Mouse (Mus musculus) heart, embryonic 16.5 days (tissue): ENCODE measurements around the gene 1700061G19Rik. TPM values are rescaled to one million over a fixed set of nuclear protein-coding genes. Genes with fewer than 3 reads are reported as not detected.

Experiments
- ATAC-seq: fragments of 200-750 bp; cut with Nextera tagmentation; replicated peaks from 2 replicates; pipeline ENCODE4 v1.8.0; 2017; ENCODE audit warnings: moderate number of reproducible peaks; ENCODE audit not compliant: insufficient read depth, low FRiP score; ENCODE audit errors: extremely low read depth
- H3K27ac ChIP-seq: fragments of 300-500 bp; sonication (generic); 2 replicates; pipeline ENCODE4 v1.5.1; 2014; ENCODE audit warnings: mild to moderate bottlenecking, low read length, control low read depth, moderate library complexity
- H3K27me3 ChIP-seq: fragments of 300-500 bp; sonication (generic); 2 replicates; pipeline ENCODE4 v1.6.1; 2014; ENCODE audit warnings: low read length, mixed read lengths; ENCODE audit not compliant: control insufficient read depth, insufficient read depth
- H3K36me3 ChIP-seq: fragments of 300-500 bp; sonication (generic); 2 replicates; pipeline ENCODE4 v1.6.1; 2014; ENCODE audit not compliant: control insufficient read depth, insufficient read depth
- H3K4me1 ChIP-seq: fragments of 300-500 bp; sonication (generic); 2 replicates; pipeline ENCODE4 v1.6.1; 2014; ENCODE audit warnings: low read length, mixed read lengths; ENCODE audit not compliant: control insufficient read depth, insufficient read depth
- H3K4me2 ChIP-seq: fragments of 300-500 bp; sonication (generic); 2 replicates; pipeline ENCODE4 v1.6.1; 2014; ENCODE audit warnings: low read depth, mild to moderate bottlenecking, control low read depth, low read length
- H3K4me3 ChIP-seq: fragments of 300-500 bp; sonication (generic); 2 replicates; pipeline ENCODE4 v1.5.1; 2014; ENCODE audit warnings: mild to moderate bottlenecking, control low read depth, low read length
- H3K9ac ChIP-seq: fragments of 300-500 bp; sonication (generic); 2 replicates; pipeline ENCODE4 v1.6.1; 2014; ENCODE audit warnings: low read length, control low read depth
- H3K9me3 ChIP-seq: fragments of 300-500 bp; sonication (generic); replicated peaks from 2 replicates; pipeline ENCODE4 v1.6.1; 2016; ENCODE audit warnings: low read length; ENCODE audit not compliant: control insufficient read depth
- WGBS: fragments of 180-500 bp; shearing (Covaris S2); extraction: QIAGEN DNeasy Blood & Tissue Kit; methylation state at CpG from one replicate; pipeline ENCODE4 v1.1.7; 2014; 5-methylcytosine and 5-hydroxymethylcytosine counted together
- polyA plus RNA-seq: library from polyadenylated mRNA; unstranded; fragments of >200 nt; fragmentation: Nextera tagmentation; extraction: Ambion mirVana; gene quantifications from 2 replicates; pipeline ENCODE4 v1.2.1, GENCODE M21; 2015

The 1700061G19Rik gene
- polyA plus RNA-seq, 1 experiment from 2014 or later: 0.30 TPM

GRCm38 (mm10) chr17:56836336-56836735 is 38.9 kb upstream of the 1700061G19Rik start:
- 84% methylated on average over 8 of the region's 8 CpGs for WGBS
- H3K36me3 ChIP-seq: no peaks in the 10 kb centered on the region
- no peak overlapping the region for H3K27ac ChIP-seq
- no peak overlapping the region for H3K4me3 ChIP-seq
- no peaks in the 10 kb centered on the region for H3K9me3 ChIP-seq
- H3K9ac ChIP-seq: no peak overlapping the region
- H3K4me2 ChIP-seq: no peak overlapping the region
- H3K27me3 ChIP-seq: peaks cover 3% of the 10 kb centered on the region; the same call in 1 of the 2 replicates
- H3K4me1 ChIP-seq: peaks cover 3% of the 10 kb centered on the region; the same call in 1 of the 2 replicates
- no peak for ATAC-seq

GRCm38 (mm10) chr17:56840524-56840923 is 34.8 kb upstream of the 1700061G19Rik start:
- 83% methylated on average over 7 of the region's 7 CpGs for WGBS
- Histone ChIP-seq H3K36me3 (no peaks in the 10 kb centered on the region), H3K4me2 (no peak overlapping the region), H3K27me3 (peaks cover 3% of the 10 kb centered on the region; the same call in 1 of the 2 replicates), H3K9ac (no peak overlapping the region), H3K27ac (no peak overlapping the region), H3K4me3 (no peak overlapping the region), H3K4me1 (no peaks in the 10 kb centered on the region), H3K9me3 (no peaks in the 10 kb centered on the region)
- ATAC-seq: no peak

- peaks cover 3% of the 10 kb centered on the region; the same call in 1 of the 2 replicates for H3K27me3 ChIP-seq
- H3K27ac ChIP-seq: no peak overlapping the region
- no peak overlapping the region for H3K4me2 ChIP-seq
- no peaks in the 10 kb centered on the region for H3K9me3 ChIP-seq
- no peaks in the 10 kb centered on the region for H3K4me1 ChIP-seq
- no peak overlapping the region for H3K9ac ChIP-seq
- H3K4me3 ChIP-seq: no peak overlapping the region
- H3K36me3 ChIP-seq: no peaks in the 10 kb centered on the region
- no peak for ATAC-seq
- WGBS: 67% methylated on average over 5 of the region's 5 CpGs
These were observed 33.1 kb upstream of the 1700061G19Rik start for GRCm38 (mm10) chr17:56842173-56842572.

GRCm38 (mm10) chr17:56843678-56844077 is 31.6 kb upstream of the 1700061G19Rik start:
- no peaks in the 10 kb centered on the region for H3K36me3 ChIP-seq
- no peaks in the 10 kb centered on the region for H3K27me3 ChIP-seq
- WGBS: 79% methylated on average over 5 of the region's 5 CpGs

GRCm38 (mm10) chr17:56848785-56849184 is 26.5 kb upstream of the 1700061G19Rik start:
- Histone ChIP-seq H3K9me3 (no peaks in the 10 kb centered on the region), H3K9ac (no peak overlapping the region), H3K4me1 (no peaks in the 10 kb centered on the region), H3K27ac (no peak overlapping the region), H3K4me3 (no peak overlapping the region), H3K4me2 (no peak overlapping the region), H3K27me3 (no peaks in the 10 kb centered on the region), H3K36me3 (no peaks in the 10 kb centered on the region)
- 79% methylated on average over 5 of the region's 5 CpGs for whole genome bisulfite sequencing
- no peak for ATAC-seq

More at GRCm38 (mm10) chr17:56843678-56844077, 31.6 kb upstream of the 1700061G19Rik start:
- H3K9me3 ChIP-seq: no peaks in the 10 kb centered on the region
- no peak overlapping the region for H3K4me3 ChIP-seq
- no peak overlapping the region for H3K4me2 ChIP-seq
- H3K9ac ChIP-seq: no peak overlapping the region
- no peaks in the 10 kb centered on the region for H3K4me1 ChIP-seq
- no peak for ATAC-seq
- H3K27ac ChIP-seq: no peak overlapping the region

- Histone ChIP-seq H3K4me3 (no peak overlapping the region), H3K4me1 (no peaks in the 10 kb centered on the region), H3K9me3 (no peaks in the 10 kb centered on the region), H3K27me3 (no peaks in the 10 kb centered on the region), H3K27ac (no peak overlapping the region), H3K4me2 (no peak overlapping the region), H3K36me3 (no peaks in the 10 kb centered on the region), H3K9ac (no peak overlapping the region)
- ATAC-seq: no peak
- WGBS: 81% methylated on average over 13 of the region's 13 CpGs
These were observed 25.6 kb upstream of the 1700061G19Rik start for GRCm38 (mm10) chr17:56849710-56850109.

- no peak for ATAC-seq
- H3K9ac ChIP-seq: no peak overlapping the region
- H3K4me3 ChIP-seq: no peak overlapping the region
- H3K4me2 ChIP-seq: no peak overlapping the region
- no peaks in the 10 kb centered on the region for H3K36me3 ChIP-seq
- H3K27me3 ChIP-seq: no peaks in the 10 kb centered on the region
- H3K27ac ChIP-seq: no peak overlapping the region
- 60% methylated on average over 3 of the region's 3 CpGs for WGBS
- H3K4me1 ChIP-seq: no peaks in the 10 kb centered on the region
- no peaks in the 10 kb centered on the region for H3K9me3 ChIP-seq
These were observed 24.1 kb upstream of the 1700061G19Rik start for GRCm38 (mm10) chr17:56851167-56851566.

- Histone ChIP-seq H3K4me1 (peaks cover 5% of the 10 kb centered on the region), H3K4me2 (no peak overlapping the region), H3K9ac (no peak overlapping the region), H3K4me3 (no peak overlapping the region), H3K27me3 (no peaks in the 10 kb centered on the region), H3K9me3 (no peaks in the 10 kb centered on the region), H3K36me3 (no peaks in the 10 kb centered on the region), H3K27ac (no peak overlapping the region)
- WGBS: 69% methylated on average over 3 of the region's 3 CpGs
- ATAC-seq: no peak
These were observed 19.9 kb upstream of the 1700061G19Rik start for GRCm38 (mm10) chr17:56855421-56855820.

- no peaks in the 10 kb centered on the region for H3K36me3 ChIP-seq
- H3K9me3 ChIP-seq: no peaks in the 10 kb centered on the region
- no peak overlapping the region for H3K9ac ChIP-seq
- 55% methylated on average over 4 of the region's 4 CpGs for WGBS
- peak overlapping the region; percentile 76 for H3K27ac ChIP-seq
- H3K4me3 ChIP-seq: no peak overlapping the region
- no peak overlapping the region for H3K4me2 ChIP-seq
- no peaks in the 10 kb centered on the region for H3K27me3 ChIP-seq
- ATAC-seq: 0 out of 2 replicates have a peak, but pooled peaks have one; percentile 34
- peaks cover 5% of the 10 kb centered on the region for H3K4me1 ChIP-seq
These were observed 17.1 kb upstream of the 1700061G19Rik start for GRCm38 (mm10) chr17:56858216-56858615.
